Mouse (Mus musculus) stomach, embryonic 14.5 days (tissue): ENCODE measurements around the gene Lpar1. TPM values are rescaled to one million over a fixed set of nuclear protein-coding genes. Genes with fewer than 3 reads are reported as not detected.
"Not testable (repeated sequence)": the region's sequence is repeated elsewhere in the genome, so short reads cannot be mapped to it uniquely, and the experiment has no call there.

ENCODE experiments used
- ATAC-seq: fragments of 200-750 bp; cut with Nextera tagmentation; 2 replicates; pipeline ENCODE4 v1.8.0; 2017; ENCODE audit warnings: low read depth, moderate TSS enrichment; ENCODE audit not compliant: insufficient number of reproducible peaks, insufficient read depth, low FRiP score
- H3K27ac ChIP-seq: fragments of 300-500 bp; sonication (generic); 2 replicates; pipeline ENCODE4 v1.5.1; 2014; ENCODE audit warnings: mild to moderate bottlenecking, low read length, moderate library complexity, mixed read lengths
- H3K27me3 ChIP-seq: fragments of 300-500 bp; sonication (generic); 2 replicates; pipeline ENCODE4 v1.6.1; 2014; ENCODE audit warnings: low read length, control low read depth, mixed read lengths; ENCODE audit not compliant: control insufficient read depth, insufficient read depth
- H3K36me3 ChIP-seq: fragments of 300-500 bp; sonication (generic); 2 replicates; pipeline ENCODE4 v1.6.1; 2014; ENCODE audit warnings: mild to moderate bottlenecking, control low read depth, low read length, moderate library complexity, mixed read lengths; ENCODE audit not compliant: control insufficient read depth, insufficient read depth
- H3K4me1 ChIP-seq: fragments of 300-500 bp; sonication (generic); 2 replicates; pipeline ENCODE4 v1.6.1; 2014; ENCODE audit warnings: low read length, control low read depth, mixed read lengths; ENCODE audit not compliant: control insufficient read depth, insufficient read depth
- H3K4me2 ChIP-seq: fragments of 300-500 bp; sonication (generic); replicated peaks from 2 replicates; pipeline ENCODE4 v1.6.1; 2014; ENCODE audit warnings: low read depth, low read length, control low read depth
- H3K4me3 ChIP-seq: fragments of 300-500 bp; sonication (generic); 2 replicates; pipeline ENCODE4 v1.5.1; 2014; ENCODE audit warnings: low read depth, low read length, control low read depth
- H3K9ac ChIP-seq: fragments of 300-500 bp; sonication (generic); replicated peaks from 2 replicates; pipeline ENCODE4 v1.6.1; 2014; ENCODE audit warnings: low read depth, mild to moderate bottlenecking, control low read depth, low read length, moderate library complexity, mixed read lengths
- H3K9me3 ChIP-seq: fragments of 300-500 bp; sonication (generic); 2 replicates; pipeline ENCODE4 v1.6.1; 2016; ENCODE audit warnings: low read depth, low read length, control low read depth; ENCODE audit not compliant: control insufficient read depth
- WGBS: fragments of 180-500 bp; shearing (Covaris S2); extraction: QIAGEN DNeasy Blood & Tissue Kit; methylation state at CpG from one replicate; pipeline ENCODE4 v1.1.7; 2014; 5-methylcytosine and 5-hydroxymethylcytosine counted together
- polyA plus RNA-seq: library from polyadenylated mRNA; unstranded; fragments of >200 nt; fragmentation: Nextera tagmentation; extraction: Ambion mirVana; gene quantifications from 2 replicates; pipeline ENCODE4 v1.2.1, GENCODE M21; 2014

Gene Lpar1
- polyA plus RNA-seq, 1 experiment from 2014 or later = 92.6 TPM

DNA sequence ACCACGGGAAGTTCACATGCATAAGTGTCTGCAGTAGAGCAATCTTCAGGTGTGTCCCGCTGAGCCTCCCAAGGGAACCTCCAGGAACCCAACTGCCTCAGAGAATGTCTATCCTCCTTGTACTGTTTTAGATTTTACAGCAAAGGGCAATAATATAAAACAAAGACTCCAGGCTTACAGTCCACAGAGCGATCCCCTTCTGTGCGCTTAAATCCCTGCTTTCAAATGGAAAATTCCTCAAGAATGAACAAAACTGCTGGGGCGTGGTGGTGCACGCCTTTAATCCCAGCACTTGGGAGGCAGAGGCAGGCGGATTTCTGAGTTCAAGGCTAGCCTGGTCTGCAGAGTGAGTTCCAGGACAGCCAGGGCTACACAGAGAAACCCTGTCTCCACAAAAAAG, 11.0 kb downstream of the Lpar1 start:
- H3K27ac ChIP-seq, H3K9me3 ChIP-seq, H3K27me3 ChIP-seq, ATAC-seq, H3K9ac ChIP-seq, H3K4me3 ChIP-seq, H3K4me2 ChIP-seq: not testable (repeated sequence)
- 92% methylated on average over 7 of the region's 7 CpGs for WGBS
- Histone ChIP-seq H3K4me1 (peaks cover 23% of the 10 kb centered on the region), H3K36me3 (peaks cover 17% of the 10 kb centered on the region; the same call in 1 of the 2 replicates)

DNA sequence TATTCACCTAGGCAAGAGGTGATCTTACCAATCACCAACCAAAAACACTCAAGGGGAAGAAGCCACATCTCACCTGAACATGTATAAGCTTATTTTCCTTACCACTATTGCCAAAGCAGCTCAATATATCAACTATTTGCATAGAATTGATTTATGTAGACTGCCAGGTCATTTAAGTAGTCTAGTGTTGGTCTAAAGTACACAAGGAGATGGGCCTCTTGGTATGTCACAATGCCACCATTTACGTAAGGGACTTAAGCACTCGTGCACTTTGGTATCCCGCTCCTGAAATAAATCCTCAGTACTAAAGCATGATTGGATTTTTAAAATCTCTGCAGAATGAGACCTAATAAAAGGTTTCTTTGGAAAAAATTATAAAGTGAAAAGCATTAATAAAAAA, 12.9 kb downstream of the Lpar1 start:
- H3K4me1 ChIP-seq = peaks cover 7% of the 10 kb centered on the region
- H3K9me3 ChIP-seq = no peaks in the 10 kb centered on the region
- no peak overlapping the region for H3K4me3 ChIP-seq
- H3K4me2 ChIP-seq = no peak overlapping the region
- WGBS = 75% methylated on average over 3 of the region's 3 CpGs
- no peak overlapping the region for H3K9ac ChIP-seq
- no peaks in the 10 kb centered on the region for H3K27me3 ChIP-seq
- no peak for ATAC-seq
- peaks cover 17% of the 10 kb centered on the region; the same call in 1 of the 2 replicates for H3K36me3 ChIP-seq
- H3K27ac ChIP-seq = no peak overlapping the region

DNA sequence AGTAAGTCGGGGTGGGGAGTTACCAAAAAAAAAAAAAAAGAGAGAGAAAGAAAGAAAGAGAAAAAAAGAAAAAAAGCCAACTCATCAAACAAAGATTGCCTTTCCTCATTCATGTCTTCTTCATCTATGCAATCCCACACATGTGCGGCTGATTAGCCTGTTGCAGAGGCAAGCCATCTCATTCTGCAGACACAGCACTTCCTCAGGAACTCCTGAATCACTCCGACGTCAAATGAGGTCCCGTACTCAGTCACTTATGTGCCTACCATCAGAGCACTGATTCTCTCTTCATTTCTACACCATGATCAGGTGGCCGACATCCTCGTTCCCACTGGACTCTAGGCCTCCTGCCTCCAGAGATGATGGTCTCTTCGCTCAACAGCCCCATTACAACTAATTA, 13.3 kb downstream of the Lpar1 start:
- peaks cover 15% of the 10 kb centered on the region; the same call in 1 of the 2 replicates for H3K36me3 ChIP-seq
- ATAC-seq = no peak
- 81% methylated on average over 8 of the region's 8 CpGs for WGBS
- H3K9ac ChIP-seq = no peak overlapping the region
- H3K27ac ChIP-seq = no peak overlapping the region
- peaks cover 3% of the 10 kb centered on the region; the same call in 1 of the 2 replicates for H3K4me1 ChIP-seq
- no peak overlapping the region for H3K4me3 ChIP-seq
- H3K4me2 ChIP-seq = no peak overlapping the region
- no peaks in the 10 kb centered on the region for H3K27me3 ChIP-seq
- no peaks in the 10 kb centered on the region for H3K9me3 ChIP-seq

GRCm38 (mm10) chr4:58538696-58539095, 15.0 kb downstream of the Lpar1 start:
- no peak overlapping the region for H3K4me2 ChIP-seq
- H3K4me3 ChIP-seq = no peak overlapping the region
- H3K27me3 ChIP-seq = no peaks in the 10 kb centered on the region
- H3K36me3 ChIP-seq = peaks cover 5% of the 10 kb centered on the region; the same call in 1 of the 2 replicates
- 90% methylated on average over 3 of the region's 3 CpGs for WGBS
- H3K9ac ChIP-seq = no peak overlapping the region
- peaks cover 14% of the 10 kb centered on the region; the same call in 1 of the 2 replicates for H3K4me1 ChIP-seq
- no peaks in the 10 kb centered on the region for H3K9me3 ChIP-seq
- H3K27ac ChIP-seq = no peak overlapping the region
- no peak for ATAC-seq

DNA sequence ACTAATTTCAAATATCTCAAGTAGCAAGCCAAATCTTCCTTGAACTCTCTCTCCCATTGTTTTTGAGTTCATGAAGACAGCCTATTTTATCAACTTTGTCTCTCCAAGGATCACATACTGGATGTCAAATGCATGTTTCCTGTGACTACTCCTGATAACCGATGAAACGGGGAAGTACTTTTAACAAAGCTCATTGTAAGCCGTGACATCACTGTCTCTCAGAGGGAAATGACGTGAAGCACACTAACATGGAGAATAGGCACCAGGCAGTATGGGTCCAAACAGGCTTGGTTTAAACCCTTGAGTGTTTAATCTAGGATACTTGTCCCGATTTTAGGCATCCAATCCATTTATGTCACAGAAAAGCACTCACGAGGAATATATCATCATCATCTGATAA, 17.9 kb downstream of the Lpar1 start:
- H3K9ac ChIP-seq = no peak overlapping the region
- H3K4me3 ChIP-seq = no peak overlapping the region
- H3K27ac ChIP-seq = no peak overlapping the region
- WGBS = 71% methylated on average over 6 of the region's 6 CpGs
- peaks cover 4% of the 10 kb centered on the region; the same call in 1 of the 2 replicates for H3K36me3 ChIP-seq
- no peak overlapping the region for H3K4me2 ChIP-seq
- peaks cover 14% of the 10 kb centered on the region; the same call in 1 of the 2 replicates for H3K4me1 ChIP-seq
- no peaks in the 10 kb centered on the region for H3K27me3 ChIP-seq
- no peaks in the 10 kb centered on the region for H3K9me3 ChIP-seq
- ATAC-seq = no peak

GRCm38 (mm10) chr4:58534726-58535350, 18.9 kb downstream of the Lpar1 start:
- Histone ChIP-seq H3K4me3 (no peak overlapping the region), H3K36me3 (no peaks in the 10 kb centered on the region; the same call in 1 of the 2 replicates), H3K4me2 (no peak overlapping the region), H3K9ac (no peak overlapping the region), H3K27ac (no peak overlapping the region), H3K4me1 (peaks cover 18% of the 10 kb centered on the region; the same call in 1 of the 2 replicates), H3K9me3 (no peaks in the 10 kb centered on the region), H3K27me3 (no peaks in the 10 kb centered on the region)
- ATAC-seq = no peak
- WGBS = 65% methylated on average over 15 of the region's 15 CpGs

DNA sequence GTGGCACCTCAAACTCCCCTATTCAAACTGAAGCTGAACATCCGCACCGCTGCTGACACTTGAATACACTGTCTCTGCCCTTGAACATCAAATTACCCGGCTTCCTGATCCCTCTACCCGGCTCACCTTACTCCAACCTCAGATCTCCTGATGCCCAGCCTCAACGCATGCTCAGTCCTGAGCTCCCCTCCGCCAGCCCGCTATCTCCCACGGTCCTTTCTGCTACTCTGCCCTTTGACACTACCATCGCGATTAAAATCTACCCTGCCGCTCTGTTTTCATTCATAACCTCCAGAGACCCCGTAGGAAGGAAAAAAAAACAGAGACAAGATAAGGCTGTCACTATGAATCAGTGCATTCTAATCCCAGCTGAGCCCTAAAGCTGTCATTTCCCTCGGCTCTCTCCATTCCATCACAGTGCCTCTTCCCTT, 19.5 kb downstream of the Lpar1 start:
- Histone ChIP-seq H3K9me3 (no peaks in the 10 kb centered on the region), H3K27me3 (no peaks in the 10 kb centered on the region), H3K4me1 (peaks cover 18% of the 10 kb centered on the region; the same call in 1 of the 2 replicates), H3K9ac (no peak overlapping the region), H3K27ac (no peak overlapping the region), H3K4me3 (no peak overlapping the region), H3K36me3 (no peaks in the 10 kb centered on the region; the same call in 1 of the 2 replicates), H3K4me2 (no peak overlapping the region)
- no peak for ATAC-seq
- 26% methylated on average over 13 of the region's 13 CpGs for WGBS

- Histone ChIP-seq H3K27me3 (no peaks in the 10 kb centered on the region), H3K9ac (no peak overlapping the region), H3K27ac (no peak overlapping the region), H3K4me1 (peaks cover 18% of the 10 kb centered on the region; the same call in 1 of the 2 replicates), H3K4me2 (no peak overlapping the region), H3K36me3 (no peaks in the 10 kb centered on the region; the same call in 1 of the 2 replicates), H3K9me3 (no peaks in the 10 kb centered on the region), H3K4me3 (no peak overlapping the region)
- no peak for ATAC-seq
- 45% methylated on average over 3 of the region's 3 CpGs for WGBS
Observed at GRCm38 (mm10) chr4:58533519-58533918, 20.2 kb downstream of the Lpar1 start.
